Mouse (Mus musculus): ENCODE data around the gene Mgst2.

DNA sequence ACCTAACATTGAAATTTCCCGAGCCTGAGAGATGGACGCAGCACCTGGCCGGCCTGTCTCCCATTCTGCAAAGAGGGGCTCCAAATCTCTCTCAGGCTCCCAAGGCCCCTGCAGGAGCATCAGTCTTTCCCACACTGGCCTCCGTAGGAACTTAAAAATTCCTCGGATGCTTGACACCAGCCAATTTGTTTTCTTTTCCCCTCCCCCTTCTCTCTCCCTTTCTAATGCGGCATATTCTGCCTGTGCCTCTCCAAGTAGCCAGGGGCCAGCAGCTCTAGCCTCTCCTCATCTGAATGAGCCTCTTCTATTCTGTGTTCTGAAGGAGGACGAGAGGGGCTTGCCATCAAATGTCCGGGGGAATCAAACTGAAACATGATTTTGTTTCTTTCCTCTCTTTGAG lies 53.1 kb downstream of the Mgst2 start:
- TF ChIP-seq EP300 (IDR thresholded peaks at IDR 0.05; ENCODE audit: low read depth) (no peak), CTCF (IDR thresholded peaks at IDR 0.05; ENCODE audit: low read depth) (no peak)

Measured in liver, embryonic 14.5 days (tissue).